Mouse (Mus musculus) spleen, adult 12 weeks (tissue): ENCODE measurements around the gene Olfr1459.

Experiments used
- DNase-seq: peaks from one replicate; pipeline ENCODE4 v3.0.0; 2022; ENCODE audit warnings: low spot score

Gene Olfr1459

GRCm38 (mm10) chr19:13149449-13149848 lies at the start of gene Olfr1459:
TSS of gene Olfr1459 (minus strand) at chr19:13149549.
- no peak for DNase-seq

DNA sequence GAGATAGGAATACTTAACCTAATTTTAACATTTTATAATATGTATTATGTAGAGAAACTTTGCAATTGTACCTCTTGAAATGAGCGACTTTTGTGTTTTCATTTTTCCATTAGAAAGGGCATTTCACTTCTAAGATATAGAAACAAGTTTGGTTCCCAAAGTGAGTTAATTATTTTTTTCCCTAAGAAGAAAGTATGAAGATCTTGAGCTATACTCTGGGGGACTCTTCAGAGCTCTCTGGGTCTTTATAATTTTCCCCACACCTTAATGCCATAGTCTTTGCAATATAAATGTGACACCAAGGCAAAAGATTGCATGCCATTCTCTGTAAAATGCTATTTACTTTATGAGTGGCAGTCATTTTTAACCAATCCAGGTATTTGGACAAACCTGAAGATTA lies 36.1 kb upstream of the Olfr1459 start, which contains the start of gene Olfr1462:
Gene Olfr1462, plus strand, starts transcription at position 301 of the 400 bp plus-strand sequence.
- DNase-seq: no peak

GRCm38 (mm10) chr19:13162700-13163099 lies 13.4 kb upstream of the Olfr1459 start, which contains the start of gene Olfr1461:
TSS of gene Olfr1461 (plus strand) at chr19:13163000.
- no peak for DNase-seq

DNA sequence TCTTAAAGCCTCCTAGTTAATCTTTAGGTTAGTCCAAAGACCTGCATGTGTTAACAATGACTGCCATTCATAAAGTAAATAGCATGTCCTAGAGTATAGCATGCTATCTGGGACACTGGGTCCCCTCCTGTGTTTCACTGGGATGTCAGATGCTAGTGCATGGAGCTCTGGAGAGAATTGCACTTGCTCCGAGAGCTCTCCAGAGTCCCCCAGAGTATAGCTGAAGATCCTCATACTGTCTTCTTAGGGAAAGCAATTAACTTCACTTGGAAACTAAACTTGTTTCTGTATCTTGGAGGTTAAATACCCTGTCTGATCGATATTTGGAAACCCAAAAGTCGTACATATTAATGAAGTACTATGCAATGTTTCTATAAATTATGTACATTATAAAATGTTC lies 42.7 kb downstream of the Olfr1459 start, which contains the start of gene Olfr1458:
Gene Olfr1458, minus strand, starts transcription at position 101 of the 400 bp plus-strand sequence.
- DNase-seq: no peak

- no peak for DNase-seq
Observed at GRCm38 (mm10) chr19:13097791-13098190, 51.6 kb downstream of the Olfr1459 start, which contains the start of gene Olfr1457. TSS of gene Olfr1457 (minus strand) at chr19:13097891.

DNA sequence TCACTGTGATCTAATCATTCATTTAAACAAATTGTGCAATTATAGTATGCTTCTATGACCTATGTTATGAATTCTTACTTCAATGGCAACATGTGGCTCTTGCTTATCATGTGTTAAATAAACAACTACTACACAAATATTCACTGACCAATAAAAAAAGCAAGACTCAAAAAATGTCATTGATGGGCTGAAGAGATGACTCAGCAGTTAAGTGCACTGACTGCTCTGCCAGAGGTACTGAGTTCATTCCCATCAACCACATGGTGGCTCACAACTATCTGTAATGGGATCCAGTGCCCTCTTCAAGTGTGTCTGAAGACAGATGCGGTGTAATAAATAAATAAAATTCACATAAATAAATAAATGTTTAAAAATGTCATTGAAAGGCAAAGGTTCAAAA lies 55.4 kb downstream of the Olfr1459 start:
- no peak for DNase-seq
